Mouse (Mus musculus): ENCODE measurements around the gene Plaur. TPM values are rescaled to one million over a fixed set of nuclear protein-coding genes. Genes with fewer than 3 reads are reported as not detected.
A peak's percentile ranks its signal among the peaks of the same experiment; 100 is the strongest.
"Not testable (repeated sequence)": the region's sequence is repeated elsewhere in the genome, so short reads cannot be mapped to it uniquely, and the experiment has no call there.

Gene Plaur
- total RNA-seq, 1 experiment from 2014 or later = 7.8 TPM

DNA sequence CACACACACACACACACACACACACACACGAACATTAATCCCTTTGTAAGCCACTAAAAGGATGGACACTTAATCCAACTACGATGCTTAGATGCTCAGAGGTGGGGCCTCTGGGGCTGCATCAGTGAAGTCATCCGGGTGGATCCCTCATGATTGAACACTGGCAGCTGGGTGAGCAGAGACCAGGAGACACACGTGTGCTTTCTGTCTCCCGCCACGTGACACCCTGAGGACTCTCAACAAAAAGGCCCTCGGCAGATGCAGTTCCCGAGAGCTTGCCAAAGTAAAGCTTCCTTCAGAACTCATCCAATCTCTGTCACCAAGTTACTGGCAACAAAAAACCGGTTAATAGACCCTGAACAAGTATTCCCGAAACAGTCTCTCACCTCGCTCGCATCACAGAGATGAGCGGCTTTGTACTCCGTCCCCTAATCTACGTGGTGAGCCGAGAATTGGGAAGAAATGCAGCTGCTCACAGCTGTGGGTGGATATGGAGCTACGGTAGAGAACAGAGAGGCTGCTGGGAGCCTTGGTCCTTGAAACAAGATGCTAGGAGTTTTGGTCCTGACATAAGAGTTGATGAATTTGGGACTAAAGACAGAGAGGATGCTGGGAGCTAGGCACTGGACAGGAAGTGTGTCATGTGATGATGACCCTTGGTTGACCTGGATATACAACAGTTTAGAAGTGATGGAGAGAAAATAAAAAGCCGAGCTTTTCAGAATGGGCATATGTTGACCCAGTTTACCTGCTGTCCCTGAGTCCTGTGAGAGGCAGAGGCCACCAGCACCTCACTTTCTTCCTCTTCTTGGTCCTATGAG lies 18.0 kb downstream of the Plaur start:
- no peak for DNase-seq

DNA sequence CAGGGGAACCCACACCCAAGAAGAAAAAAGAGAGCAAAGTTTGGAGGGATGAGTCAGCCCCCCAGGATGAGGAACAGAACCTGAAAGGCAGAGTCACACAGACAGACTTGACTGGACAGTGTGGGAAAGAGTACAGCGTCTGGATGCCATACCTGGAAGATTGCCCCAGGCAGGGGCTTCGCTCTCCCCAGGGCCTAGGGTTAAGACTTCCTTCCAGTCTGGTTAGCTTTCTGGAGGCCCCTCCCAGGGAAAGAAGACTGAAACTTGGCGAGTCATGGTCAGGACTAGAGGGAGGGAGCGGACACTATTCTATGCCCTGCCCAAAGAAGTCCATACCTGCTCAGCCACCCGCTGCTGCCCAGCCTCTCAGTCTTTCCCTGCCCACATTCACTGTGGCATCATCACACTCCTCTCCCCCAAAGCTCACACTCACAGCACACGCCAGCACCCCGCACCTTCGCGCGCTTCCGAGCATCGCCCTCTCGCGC lies 18.7 kb downstream of the Plaur start:
- no peak for DNase-seq

- peak; percentile 87 for DNase-seq
These were observed 19.4 kb downstream of the Plaur start, which contains the start of gene Cadm4 for GRCm38 (mm10) chr7:24481474-24482207. Gene Cadm4 (plus strand): TSS chr7:24482023.

- no peak for DNase-seq
These were observed 20.1 kb downstream of the Plaur start for GRCm38 (mm10) chr7:24482208-24483020.

DNA sequence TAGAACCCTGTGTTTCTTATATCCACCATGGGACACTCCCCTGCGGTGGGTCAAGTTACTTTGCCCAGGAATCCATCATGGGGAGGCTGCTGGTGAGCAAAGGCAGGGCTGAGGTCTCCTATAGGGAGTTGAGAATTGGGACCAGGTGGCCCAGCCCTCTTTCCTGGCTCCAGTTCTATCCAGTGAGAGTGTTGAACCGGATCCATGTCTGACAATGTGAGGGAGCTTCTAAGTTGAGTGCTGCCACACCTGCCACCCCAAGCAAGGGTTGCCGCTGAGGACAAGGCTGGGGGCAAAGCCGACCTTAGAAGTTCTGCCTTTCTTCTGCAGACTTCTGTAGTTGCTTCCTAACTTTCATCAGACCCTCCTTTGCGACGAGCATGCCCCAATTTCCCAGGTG lies 21.0 kb downstream of the Plaur start:
- not testable (repeated sequence) for DNase-seq

DNA sequence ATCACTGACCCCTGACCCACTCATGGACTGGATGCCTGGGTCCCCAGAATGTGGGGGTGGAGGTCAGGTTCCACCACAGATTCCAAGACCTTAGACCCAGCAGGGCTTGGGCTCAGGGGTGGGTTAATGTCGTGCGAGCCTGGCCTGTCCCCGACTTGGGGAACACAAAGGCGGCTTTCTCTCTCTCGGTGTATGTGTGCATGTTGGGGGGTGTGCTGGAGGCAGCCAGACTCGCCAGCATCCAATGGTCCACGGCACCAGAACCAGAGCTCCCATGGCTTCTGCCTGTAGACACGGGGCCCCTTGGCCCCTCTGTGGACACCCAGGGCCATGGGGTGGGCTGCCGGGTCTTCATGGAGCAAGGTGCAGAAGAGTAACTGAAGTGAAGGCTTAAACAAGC lies 23.2 kb downstream of the Plaur start:
- no peak for DNase-seq

DNA sequence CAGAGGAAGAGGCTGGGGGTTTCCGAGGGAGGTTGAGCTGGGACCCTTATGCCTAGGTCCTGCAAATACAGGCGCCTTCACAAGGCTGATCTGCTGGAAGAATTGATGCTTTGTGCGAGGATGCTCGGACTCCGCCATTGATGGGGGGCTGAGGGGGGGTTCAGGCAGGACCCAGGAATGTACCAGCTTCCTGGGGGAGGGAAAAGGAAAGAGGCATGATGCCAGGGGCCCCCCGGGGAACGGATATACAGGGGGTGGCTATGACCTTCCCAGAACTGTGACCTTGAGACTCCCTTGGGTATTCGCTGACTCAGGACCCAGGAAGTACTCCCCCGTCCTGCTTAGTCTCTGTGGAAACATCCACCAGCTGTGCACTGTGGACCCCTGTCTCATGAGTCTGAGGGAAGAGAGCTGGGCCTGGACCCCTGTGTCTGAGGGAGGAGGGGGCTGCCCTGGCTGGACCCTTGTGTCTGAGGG lies 24.4 kb downstream of the Plaur start:
- no peak for DNase-seq

DNA sequence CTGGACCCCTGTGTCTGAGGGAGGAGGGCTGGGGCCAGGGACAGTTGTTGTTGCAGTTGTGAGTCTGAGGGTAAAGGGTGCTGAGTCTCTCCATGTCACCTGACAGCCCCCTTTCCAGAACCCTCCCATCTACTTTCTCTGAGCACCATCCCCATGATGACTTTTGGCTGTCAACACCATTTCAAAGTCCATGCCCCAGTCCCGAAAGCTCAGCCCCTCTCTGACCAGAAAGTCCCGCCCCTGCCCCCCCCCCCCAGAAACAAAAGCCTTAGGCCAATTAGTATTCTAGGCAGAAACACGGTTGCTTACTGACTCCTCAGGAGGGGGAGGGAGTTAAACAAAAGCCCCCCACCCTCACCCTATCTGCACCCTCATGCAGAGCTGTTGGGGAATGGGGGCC lies 25.1 kb downstream of the Plaur start:
- DNase-seq = no peak

DNA sequence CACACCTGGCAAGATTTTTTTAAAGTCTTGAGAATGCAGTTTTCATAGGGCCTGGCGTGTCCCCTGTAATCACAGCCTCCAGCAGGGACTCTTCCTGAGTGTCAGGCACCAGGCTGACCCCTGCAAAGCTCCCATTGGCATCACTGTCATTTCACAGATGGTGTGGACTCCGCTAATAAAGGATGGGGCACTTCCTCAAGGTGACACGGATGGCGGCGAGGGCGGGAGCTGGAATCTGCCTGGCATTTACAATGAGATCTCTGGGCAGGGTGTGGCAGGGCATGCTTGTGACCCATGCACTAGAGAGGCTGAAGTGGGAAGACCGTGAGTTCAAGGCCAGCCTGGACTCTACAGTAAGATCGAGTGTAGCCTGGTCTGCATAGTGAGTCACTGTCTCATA lies 26.0 kb downstream of the Plaur start:
- DNase-seq = no peak

GRCm38 (mm10) chr7:24499856-24500577 lies 37.7 kb downstream of the Plaur start:
- DNase-seq = no peak

- DNase-seq = peak; percentile 36
These were observed 38.6 kb downstream of the Plaur start for GRCm38 (mm10) chr7:24500929-24501328.

- no peak for DNase-seq
These were observed 39.2 kb downstream of the Plaur start for GRCm38 (mm10) chr7:24501492-24501891.

- no peak for DNase-seq
These were observed 41.7 kb downstream of the Plaur start for GRCm38 (mm10) chr7:24504004-24504403.

- DNase-seq = no peak
These were observed 42.6 kb downstream of the Plaur start for GRCm38 (mm10) chr7:24504868-24505267.

GRCm38 (mm10) chr7:24505447-24506064 lies 43.3 kb downstream of the Plaur start:
- DNase-seq = no peak

DNA sequence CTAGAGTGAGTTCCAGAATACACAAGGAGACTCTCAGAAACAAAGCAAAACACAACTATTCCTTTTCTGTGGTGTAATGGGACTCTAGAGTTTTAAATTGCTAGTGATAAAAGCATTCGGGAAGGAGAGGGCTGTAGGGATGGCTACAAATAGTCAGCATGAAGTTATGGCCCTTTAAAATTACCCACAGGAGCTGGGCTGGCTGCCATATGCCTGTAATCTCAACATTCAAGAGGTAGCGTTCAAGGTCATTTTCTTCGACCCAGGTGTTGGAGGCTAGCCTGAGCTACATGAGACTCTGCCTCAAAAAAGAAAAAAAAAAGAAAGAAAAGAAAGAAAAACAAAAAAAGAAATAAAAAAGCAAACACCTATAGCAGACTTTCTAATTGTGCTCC lies 43.8 kb downstream of the Plaur start:
- DNase-seq = no peak

- no peak for DNase-seq
These were observed 44.2 kb downstream of the Plaur start for GRCm38 (mm10) chr7:24506476-24506837.

DNA sequence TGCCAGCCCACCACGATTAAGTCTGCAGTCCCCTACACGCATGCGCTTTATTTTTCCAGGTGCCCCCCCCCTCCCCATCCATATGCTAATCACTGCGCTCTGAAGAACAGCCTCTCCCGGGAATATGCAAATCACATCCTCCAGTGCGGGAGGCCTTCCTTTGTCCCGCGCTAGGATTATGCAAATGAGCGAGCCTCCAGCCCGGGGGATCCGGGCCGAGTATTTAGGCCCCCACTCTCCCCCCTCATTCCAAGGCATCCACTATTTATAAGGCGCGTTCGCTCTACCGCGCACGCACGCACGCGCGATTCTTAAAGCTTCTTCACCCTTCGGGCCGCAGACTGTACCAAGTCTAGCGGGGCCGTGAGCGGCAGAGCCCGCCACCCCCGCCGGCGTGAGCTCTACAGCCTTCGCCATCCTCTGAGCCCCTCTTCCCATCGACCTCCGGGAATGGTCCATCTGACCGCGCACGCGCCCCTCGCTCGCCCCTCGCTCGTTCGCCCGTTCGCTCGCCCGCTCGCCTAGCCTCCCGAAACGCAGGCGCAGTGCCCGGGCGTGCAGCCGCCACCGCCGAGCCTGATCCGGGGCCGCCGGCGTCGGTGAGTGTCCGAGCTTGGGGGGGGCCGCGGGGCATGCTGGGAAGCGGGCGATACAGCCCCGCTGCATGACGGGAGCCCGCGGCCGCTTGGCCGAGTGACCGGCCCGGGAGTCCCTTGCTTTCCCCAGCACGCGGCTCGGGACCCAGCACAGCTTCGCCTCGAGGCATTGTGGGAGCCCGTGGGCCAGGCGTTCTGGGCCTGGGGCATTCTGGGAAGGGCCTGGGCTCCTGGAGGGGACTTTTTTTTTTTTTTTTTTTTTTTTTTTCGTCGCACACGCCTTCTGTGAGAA lies 44.8 kb downstream of the Plaur start, which contains the start of gene Zfp428:
Gene Zfp428, plus strand, starts transcription at position 169 of the 888 bp plus-strand sequence.
- DNase-seq = peak; percentile 90

DNA sequence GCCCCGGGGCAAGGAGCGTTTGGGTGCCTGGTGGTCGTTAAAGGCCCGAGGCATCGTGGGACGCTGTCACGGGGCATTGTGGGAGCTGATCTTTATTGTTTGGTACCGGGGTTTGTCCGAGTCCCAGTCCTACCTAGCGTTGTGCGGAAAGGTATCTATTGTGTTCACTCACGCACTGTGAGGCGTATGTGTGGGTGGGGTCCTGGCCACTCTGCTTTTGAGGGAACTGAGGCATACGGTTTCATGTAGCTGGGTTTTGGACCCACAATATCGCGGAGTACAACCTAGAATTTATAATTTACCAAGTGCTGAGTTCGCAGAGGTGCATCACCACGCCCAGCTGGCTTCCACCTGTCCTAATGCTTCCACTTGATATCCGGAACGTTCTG lies 45.4 kb downstream of the Plaur start:
- DNase-seq = no peak

- DNase-seq = no peak
These were observed 50.1 kb downstream of the Plaur start, which contains the start of gene AC161166.1 for GRCm38 (mm10) chr7:24512355-24512754. Gene AC161166.1 (minus strand): TSS chr7:24512455.
